Mouse (Mus musculus) heart, postnatal 14 days (tissue): ENCODE measurements around the gene Ccdc85c. TPM values are rescaled to one million over a fixed set of nuclear protein-coding genes. Genes with fewer than 3 reads are reported as not detected.

Experiments
- DNase-seq, 2 experiments: peaks; one replicate each; pipeline ENCODE4 v3.0.0; 2021 to 2022
- intact Hi-C: fragments of 180-260 bp; cut with DNase I; formaldehyde crosslinking; loops from one replicate; pipeline ENCODE4 v1.15.1; 2025
- total RNA-seq, 2 experiments: library from RNA; stranded (reverse); gene quantifications; 2 replicates each; pipeline ENCODE4 v1.2.3; 2021

Gene Ccdc85c
- total RNA-seq, 2 experiments from 2014 or later, result 33.2 to 35.2 TPM

DNA sequence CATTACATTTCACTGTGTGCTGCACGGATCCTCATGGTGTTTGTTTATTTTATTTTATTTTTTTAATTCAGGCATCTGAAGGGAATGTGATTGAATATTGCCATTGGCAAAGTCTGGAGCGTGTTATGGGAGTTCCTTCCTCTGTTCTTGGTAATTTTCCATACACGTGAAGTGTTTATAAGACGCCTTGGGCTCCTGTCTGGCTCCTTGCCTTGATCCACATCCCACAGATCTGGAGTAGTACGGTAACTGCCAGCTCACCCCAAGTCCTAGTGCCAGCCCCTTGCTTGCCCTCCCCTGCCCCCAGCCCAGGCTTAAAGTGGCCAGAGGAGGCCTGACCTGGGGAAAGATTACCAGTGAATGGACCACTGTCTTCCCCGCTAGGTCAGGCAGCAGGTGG is 25.8 kb upstream of the Ccdc85c start:
- no peak for DNase-seq
- intact Hi-C loops, result no loop called here

DNA sequence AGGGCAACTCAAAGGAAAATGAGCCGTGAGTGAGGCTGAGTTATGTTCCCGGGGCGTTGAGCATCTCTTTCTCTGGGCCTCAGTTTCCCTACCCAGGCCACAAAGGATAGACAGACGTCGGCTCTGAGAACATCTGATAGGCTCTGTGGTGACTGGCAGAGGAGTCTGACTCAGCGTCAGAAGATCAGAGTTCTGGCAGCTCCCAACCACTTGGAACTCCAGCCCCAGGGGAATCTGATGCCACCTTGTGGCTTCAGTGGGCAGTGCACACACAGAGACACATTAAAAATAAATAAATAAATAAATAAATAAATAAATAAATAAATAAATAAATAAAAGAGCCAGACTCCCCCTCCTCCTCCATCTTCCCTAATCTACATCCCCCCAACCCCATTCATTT is 21.8 kb upstream of the Ccdc85c start:
- intact Hi-C loops, result no loop called here
- DNase-seq, result no peak

DNA sequence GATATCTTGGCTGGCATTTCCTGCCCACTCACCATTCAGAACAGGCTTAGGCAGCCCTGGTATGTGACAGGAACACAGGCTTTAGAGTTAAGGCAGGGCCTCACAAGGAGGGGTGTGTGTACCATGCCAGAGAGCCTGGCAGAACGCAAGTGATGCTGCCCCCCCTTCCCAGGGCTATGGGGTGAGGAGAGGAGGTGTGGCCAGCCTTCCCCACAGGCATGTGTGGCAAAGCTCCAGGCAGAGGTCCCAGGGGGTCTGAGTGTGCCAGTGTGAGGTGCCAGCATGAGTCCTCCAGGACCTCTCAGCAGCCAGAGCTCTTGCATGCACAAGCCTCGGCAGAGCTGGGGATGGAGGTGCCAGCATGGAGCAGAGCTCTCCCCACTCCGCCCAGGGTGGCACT is 19.4 kb upstream of the Ccdc85c start:
- intact Hi-C loops, result no loop called here
- no peak for DNase-seq

DNA sequence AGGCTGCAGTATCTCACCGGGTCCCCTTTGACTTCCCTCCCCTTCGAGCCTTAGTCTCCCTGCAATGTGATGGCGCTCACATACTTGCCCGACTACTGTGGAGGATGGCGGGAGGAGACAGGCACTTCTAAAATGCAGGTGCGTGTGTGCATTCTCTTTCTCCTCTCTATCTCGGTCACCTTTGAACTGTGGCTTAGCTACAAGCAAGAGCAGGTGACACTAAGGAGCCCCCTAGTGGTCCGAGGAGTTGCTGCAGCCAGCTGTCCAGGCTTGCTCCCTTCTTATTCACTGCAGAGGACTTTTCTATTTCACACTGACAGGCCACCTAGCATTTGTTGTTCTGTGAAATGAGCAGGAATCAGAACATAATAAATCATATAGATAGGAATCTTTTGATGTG is 17.7 kb upstream of the Ccdc85c start:
- intact Hi-C loops, result loop anchor here (1.0 to 2.0 kb wide), 2 partner anchors 76 to 84 kb away; no protein-coding TSS in a partner anchor
- peak; percentile 75 to 85 for DNase-seq

DNA sequence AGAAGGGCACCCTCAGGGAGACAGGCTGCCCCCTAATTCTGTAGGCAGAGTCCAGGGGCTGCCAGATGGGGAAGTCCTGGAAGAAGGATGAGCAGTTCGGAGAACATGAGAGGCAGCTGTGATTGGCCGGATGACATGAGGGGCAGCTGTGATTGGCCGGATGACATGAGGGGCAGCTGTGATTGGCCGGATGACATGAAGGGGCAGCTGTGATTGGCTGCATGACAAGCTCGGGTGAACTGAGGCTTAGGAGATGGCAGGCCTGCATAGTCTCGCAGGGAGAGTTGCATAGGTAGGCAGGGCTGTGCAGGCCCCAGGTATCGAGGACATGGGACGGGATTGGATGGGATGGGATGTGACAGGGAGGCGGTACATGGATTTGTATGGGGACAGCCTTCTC is 17.2 kb upstream of the Ccdc85c start:
- no peak for DNase-seq
- intact Hi-C loops, result loop anchor here (2.0 kb wide), 1 partner anchor 76 kb away; no protein-coding TSS in a partner anchor

DNA sequence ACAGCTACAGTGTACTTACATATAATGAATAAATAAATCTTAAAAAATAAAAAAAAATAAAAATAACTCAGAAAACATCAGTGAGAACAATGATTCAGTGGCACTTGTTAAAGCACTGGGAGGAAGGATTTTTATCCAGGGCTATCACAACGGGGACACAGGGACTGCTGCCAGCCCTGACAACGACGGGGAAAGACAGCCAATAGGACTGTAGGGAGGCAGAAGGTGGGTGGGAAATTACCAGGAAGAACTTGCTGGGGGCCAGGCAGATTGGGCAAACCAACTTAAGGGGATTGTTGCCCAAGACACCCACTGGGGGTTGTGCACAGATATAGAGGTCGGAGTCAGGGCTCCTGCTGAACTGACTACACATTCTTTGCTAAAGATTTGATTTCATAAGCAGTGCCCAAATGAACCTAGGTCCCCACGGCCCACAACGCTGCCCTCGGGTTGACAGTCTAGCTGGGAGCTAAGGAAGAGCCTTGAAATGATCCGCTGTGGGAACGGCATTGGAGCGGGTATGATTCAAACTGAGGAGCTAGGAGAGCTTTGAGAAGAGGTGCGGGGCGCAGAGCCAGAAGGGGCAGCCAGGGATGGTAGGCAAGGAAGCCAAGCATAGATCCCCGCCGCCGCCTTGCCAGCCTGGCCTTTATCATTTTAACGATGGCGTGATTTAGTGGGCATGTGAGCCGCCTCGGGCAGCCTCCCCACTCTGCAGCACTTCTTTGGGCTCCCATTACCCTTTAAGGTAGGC is 13.1 kb upstream of the Ccdc85c start:
- intact Hi-C loops, result no loop called here
- DNase-seq, result no peak

DNA sequence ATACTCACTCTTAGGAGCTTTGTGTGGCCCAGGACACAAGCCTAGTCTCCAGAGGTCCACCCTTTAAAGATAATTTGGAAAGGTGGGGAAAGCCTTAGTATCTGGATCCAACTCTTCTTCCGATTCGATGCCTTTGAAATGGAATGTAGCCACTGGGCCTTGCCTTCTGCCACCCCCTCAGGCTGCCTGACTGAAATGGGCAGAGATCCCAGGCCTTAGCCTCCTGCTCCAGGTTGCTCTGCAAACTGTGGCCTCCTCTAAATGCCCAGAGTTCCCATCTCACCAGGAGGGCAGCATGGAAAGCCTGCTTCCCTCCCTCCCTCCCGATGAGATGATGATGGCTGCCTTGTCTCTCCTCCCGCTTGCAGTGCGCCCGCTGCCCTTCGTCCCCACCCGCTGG is 11.8 kb upstream of the Ccdc85c start:
- intact Hi-C loops, result no loop called here
- no peak for DNase-seq

DNA sequence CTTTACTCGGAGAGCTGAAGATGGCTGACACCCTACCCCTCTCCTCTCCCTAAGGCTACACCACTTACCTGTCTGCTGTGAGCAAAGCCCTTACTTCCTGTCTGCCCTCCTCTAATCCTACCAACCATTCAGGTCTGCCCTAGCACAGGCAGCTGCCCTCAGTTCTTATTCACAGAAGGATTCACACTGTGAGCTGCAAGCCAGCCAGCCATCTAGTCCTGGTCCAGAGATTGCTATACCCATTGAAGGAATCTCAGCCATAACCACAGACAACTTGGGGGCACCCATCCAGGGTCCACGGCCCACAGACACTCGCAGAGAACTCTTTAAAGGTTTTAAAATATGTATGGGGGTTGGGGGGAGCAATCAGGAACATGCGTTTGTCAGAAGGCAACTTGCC is 11.2 kb upstream of the Ccdc85c start:
- intact Hi-C loops, result no loop called here

DNA sequence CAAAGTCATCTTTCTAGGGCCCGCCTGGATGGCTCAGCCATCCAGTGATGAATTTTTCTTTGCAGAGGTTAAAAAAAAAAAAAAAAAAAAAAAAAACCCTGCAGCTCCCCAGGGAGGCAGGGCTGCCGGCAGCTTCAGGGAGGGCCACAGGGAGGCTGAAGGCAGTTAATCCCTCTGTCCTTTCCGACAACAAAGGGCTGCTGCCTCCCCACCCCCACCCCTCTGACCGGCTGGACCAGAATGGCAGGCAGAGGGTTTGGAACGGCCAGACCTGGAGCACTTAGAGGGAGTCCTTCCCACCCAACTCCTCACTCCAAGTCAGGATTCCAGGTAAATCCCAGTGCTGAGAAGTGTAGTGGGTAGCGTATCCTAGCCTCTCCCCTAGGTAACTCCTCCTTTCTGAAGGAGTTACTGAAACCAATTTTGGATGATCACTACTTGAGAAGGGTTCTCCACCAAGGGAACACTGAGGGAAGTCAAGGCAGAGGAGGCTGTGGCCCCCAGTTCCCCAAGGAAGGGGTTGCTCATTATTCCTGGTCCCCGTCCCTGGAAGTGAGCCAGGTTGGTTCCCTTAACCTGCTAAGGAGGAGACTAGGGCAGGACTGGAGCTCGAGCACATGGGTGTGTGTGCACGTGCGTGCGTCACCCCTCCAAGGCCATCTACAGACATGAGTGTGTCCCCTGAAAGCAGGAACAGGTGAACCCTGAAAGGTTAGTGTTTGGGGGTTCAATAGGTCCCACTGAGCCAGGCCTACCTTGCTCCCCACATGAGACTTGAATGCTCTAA is 10.2 kb upstream of the Ccdc85c start:
- DNase-seq, result no peak
- intact Hi-C loops, result no loop called here

More for the DNA sequence above, 11.2 kb upstream of the Ccdc85c start:
- no peak for DNase-seq

DNA sequence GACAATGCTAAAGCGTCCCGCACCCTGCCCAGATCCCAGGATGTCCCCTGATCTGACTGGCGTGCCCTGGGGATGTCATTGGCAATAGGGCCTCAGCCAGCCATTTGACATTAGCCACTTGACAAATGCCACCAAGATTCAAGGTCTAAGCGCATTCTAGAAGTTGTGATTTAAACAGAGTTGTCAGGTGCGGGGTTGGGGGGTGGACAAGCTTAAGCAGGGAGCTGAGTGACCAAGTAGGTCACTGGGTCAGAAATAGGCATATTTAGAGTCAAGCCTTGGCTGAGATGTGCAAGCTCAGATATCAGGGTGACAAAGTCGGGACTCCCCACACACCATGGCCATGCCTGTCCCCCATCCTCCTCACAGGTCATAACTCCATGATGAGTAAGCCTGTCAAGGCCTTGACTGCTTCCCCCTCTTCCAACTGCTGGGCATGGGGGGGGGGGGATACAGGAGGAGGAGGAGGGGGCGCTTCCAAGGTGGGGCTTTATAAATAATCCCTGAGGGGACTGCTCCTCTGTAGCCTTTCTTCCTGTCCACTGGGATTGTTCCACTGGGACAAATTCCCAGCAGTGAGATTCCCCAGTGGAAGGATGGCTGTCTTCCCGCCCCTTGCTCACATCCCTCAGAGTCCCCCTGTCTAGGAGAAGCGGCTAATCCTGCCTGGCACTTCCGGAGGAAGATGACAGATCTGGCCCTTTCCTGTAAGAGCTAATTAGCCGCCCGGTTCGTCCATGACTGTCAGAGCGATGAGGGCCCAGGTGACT is 9.4 kb upstream of the Ccdc85c start:
- intact Hi-C loops, result no loop called here
- no peak for DNase-seq

DNA sequence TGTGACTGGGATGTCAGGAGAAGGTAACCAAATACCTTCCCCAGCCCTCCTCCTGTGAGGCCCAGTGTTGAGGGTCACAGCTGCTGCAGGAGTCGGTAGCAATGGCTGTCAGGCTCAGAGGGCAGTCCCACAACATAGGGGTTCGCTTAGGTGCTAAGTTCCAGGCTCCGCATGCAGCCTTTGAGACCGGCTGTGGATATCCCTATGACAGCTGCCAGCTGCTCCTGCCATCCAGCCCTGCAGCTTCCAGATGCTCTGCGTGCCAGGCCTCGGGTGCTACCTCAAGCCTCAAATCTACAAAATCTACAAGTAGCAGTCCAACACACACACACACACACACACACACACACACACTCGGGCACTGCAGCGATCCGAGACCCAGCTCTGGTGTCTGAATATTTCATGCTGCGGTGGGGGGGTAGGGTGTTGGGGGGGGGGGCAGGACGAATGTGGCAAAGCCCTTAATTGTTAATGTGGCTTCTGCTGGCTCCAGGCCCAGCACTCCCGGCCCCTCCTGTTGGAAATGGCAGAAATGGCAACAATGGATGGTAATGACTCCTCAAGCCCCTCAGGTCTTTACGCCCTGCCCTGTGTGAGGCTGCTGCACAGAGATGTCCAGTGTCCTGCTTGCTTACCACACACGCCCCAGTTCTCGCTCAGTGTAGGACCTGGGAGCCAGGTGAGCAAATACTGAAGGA is 3.1 kb upstream of the Ccdc85c start:
- no peak for DNase-seq
- intact Hi-C loops, result no loop called here

DNA sequence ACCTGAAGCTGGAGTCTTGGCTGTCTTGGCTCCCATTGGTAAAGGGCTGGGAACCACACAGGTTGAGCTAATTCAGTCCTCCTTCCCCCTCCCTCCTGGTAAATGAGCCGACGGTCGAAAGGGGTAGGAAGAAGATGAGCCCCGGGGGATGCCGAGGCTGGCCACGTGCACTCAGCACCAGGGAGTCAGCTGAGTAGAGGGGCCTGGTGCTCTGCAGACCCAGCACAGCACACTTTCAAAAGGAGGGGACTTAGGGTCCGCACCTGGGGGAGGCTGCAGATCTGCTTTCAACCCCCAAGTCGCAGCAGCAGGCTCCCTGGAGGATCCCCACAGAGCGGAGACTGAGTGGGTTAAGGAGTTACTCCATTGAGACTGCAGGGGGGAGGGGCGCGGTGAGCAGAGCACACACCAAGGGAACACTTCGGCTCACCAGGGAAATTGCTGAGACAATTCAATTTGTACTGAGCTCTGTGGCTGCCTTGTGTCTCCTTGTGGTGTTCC is 2.2 kb upstream of the Ccdc85c start:
- intact Hi-C loops, result loop anchor here (2.0 kb wide), 1 partner anchor 55 kb away; no protein-coding TSS in a partner anchor
- no peak for DNase-seq

DNA sequence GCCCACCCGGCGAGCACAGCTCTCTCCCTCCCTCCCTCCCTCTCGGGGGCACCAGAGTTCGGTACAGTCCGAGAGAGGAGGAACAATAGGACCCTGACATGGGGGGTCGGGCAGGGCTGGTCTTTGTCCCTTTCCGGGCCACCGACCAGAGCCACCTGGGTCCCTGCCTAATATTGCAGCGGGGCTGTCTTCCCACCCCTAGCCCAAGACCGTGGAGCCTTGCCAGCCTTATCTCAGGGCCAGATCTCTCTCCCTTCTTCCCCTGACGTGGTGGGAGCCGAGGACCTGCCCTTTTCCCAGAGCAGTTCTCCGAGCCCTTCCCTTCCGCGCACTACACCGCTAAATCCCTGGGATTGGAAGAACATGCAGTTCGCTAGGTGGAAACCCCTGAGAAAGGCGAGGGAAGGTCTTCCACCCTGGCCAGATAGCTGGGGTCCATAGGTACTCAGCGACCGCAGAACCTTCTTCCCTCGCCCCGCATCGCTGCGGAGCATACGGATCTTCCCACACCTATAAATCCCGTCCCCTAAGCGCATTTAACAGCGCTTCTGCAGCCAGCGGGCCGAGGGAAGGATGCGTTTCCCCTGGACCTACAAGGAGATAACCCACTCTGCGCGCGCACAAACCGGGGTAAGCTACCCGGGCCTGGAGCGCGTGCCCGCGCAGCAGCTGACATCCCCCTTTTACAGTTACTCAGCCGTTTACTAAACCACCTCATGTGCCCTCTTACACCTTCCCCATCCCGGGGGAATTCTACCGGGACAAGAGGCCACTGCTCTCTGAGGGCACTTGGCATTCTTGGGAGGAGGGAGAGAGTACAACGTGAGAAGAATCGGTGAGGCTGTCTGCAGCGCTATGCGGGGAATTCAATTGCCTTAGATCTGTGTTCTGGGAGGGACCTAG is 946 bp upstream of the Ccdc85c start:
- DNase-seq, result peak; percentile 41 to 45
- intact Hi-C loops, result loop anchor here (2.0 kb wide), 1 partner anchor 53 kb away; no protein-coding TSS in a partner anchor

DNA sequence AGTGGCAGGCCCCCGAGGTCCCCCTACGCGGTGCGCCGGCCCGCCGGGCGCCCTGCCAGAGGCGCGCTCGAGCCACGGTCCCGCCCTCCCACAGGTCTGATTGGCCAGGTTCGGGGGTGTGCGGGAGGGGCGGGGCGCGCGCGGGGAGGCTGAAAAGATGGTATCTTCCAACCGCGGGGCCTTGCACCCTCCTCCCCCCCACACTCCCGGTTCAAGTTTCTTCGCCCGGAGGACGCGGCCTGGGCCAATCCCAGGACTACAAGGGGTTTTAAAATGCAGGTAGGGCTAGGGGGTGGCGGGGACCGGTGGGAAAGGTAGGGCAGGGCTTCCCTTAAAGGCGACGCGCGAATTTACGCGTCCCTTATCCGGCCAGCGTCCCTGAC is 274 bp upstream of the Ccdc85c start:
- peak; percentile 99 for DNase-seq
- intact Hi-C loops, result no loop called here

DNA sequence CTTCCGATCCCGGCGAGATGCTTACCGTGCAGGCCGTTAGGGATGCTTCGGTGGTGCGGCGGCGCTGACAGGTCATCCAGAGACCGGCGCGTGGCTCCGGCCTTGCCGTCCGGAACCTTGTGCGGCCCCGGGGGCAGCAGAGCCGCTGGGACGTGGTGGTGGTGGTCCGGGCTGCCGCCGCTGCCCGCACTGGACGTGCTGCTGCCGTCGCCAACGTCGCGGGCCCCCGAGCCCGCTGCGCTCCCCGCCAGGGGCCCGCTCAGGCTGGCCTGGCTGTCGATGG is 971 bp downstream of the Ccdc85c start:
- no peak for DNase-seq
- intact Hi-C loops, result loop anchor here (5.0 kb wide), 1 partner anchor 37 kb away; no protein-coding TSS in a partner anchor

DNA sequence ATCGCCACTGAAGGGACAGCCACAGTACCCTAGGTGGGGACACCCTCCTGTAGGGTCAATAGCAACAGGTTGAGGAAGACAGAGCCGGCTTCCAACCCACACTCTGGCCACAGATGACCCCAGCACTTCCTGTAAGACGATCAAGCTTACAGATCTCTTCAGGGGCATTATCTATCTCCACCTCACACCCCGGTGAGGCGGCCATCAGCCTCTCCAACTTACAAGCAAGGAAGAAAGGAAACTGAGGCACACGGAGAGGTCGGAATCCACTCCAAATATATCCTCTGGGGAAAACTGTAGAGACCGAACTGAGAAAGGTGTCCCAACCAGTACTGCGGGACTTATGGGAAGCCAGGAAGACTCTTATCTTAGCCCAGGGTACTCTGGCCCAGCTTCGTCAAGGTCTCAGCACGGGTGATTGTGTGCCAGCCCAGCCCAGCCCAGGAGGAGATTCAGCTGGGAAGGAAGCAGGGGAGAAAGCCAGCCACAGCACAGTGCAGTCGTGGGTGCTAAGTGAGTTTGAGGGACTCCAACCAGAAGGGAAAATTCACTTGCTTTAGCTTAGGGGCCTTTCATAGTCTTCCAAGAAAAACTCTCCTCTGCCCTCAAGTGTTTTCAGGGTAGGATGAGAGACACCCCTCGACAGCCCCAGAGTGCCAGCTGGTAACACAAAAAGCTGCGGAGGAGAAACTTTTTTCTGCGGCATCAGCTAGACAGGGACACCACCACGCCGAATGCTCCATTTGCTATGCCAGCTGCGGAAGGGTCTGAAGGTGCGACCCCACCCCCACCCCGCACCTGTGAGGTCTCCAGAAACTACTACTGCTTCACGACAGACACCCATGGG is 1.5 kb downstream of the Ccdc85c start:
- no peak for DNase-seq
- intact Hi-C loops, result loop anchor here (5.0 kb wide), 1 partner anchor 36 kb away; no protein-coding TSS in a partner anchor

DNA sequence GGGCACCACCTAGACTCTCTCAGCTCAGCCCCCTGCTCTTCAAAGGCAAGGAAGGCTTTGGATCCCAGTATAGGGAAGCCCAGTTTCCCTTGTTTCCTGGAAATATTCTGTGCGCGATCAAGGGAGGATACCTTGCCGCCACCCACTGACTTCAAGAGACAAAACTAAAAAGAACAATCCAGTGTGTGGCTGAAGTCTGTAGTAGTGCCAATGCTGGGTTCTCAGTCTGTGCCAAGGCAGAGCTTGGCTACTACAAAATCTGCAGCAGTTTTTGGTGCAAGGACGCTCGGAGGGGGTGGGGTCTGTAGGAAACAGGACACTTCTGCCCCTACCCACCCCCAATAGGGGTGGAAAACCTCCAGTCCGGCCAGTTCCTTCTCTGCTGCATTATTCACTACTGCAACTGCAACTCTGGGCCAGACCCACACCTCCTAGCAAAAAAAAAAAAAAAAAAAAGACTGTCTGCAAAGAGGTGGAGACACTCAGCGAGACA is 3.0 kb downstream of the Ccdc85c start:
- no peak for DNase-seq
- intact Hi-C loops, result loop anchor here (5.0 kb wide), 1 partner anchor 35 kb away; no protein-coding TSS in a partner anchor
